Mouse (Mus musculus) layer of hippocampus, postnatal 36 days (tissue): ENCODE data around the gene Ptch1. TPM values are rescaled to one million over a fixed set of nuclear protein-coding genes. Genes with fewer than 3 reads are reported as not detected.

Experiments used
- DNase-seq, 2 experiments: peaks; one replicate each; pipeline ENCODE4 v3.0.0; 2022
- total RNA-seq, 2 experiments: library from RNA; stranded (reverse); gene quantifications; 2 replicates each; pipeline ENCODE4 v1.2.3; 2021

The Ptch1 gene
- 10 to 100 TPM; 41.0 to 49.1 TPM for total RNA-seq

DNA sequence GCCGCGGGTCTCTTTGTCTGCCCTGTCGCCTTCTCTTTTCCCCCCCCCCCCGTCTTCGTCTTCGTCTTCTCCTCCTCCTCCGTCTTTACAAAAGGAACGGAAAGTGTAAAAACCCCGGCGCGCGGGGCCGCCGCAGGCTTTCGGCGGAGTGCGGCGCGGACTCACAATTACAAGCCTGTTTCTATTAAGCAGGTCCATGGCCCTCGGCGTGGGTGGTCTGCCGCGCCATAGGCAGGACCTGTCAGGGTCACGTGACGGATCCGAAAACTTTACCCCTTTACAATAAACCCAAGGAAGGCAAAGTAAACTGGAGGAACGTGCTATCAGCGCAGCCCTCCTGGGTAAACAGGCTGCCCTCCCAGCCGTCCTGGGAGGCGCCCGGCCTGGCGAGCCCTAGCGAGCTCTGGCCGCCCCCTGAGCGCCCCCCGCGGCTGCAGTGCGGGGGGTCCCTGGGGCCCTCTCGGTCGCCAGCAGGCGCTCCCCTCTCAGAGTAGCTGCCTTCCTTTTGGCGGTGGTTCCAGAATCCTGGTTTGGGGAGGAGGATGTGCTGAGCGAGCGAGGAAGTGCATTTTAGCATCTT is at the start of gene Ptch1:
Ptch1 (minus strand) TSS at position 343 of the 580 bp plus-strand sequence.
- DNase-seq: peak; percentile 24 to 42

DNA sequence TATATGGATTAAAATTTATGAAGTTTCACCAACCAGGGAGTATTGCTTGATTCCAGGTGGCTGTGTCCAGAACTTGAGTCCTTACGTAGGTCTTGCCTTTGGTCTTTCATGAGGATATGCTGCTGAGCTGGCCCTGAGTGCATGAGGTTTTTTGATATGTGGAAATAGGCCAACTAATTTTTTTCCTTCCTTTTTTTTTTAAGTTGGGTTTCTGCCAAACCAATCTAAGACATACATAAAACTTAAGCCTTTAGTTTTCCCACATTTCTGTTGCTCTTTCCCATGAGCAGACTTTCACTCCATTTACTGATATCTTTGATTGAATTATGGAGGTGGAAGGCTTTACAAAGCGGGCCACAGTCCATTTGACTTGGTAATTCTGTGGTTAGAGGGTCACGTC is 47.9 kb upstream of the Ptch1 start:
- DNase-seq: no peak

DNA sequence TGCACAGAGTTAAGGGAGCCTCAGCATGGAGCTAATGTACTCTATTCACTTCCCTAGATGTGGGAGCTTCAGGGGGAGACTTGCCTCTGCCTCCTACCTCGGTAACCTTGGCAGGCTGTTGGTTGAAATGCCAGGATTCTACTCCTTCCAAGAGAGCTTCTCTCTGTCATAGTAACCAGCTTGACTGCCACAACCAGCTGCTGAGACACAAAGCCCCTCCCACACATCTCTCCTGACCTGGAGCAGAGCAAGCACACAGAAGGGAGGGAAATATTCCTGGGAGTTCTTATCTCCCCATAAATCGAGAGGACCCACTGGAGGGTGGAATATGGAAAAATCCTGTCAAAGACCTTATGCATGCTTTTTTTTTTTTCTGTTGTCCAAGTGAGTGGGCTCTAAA is 39.8 kb upstream of the Ptch1 start:
- DNase-seq: no peak

DNA sequence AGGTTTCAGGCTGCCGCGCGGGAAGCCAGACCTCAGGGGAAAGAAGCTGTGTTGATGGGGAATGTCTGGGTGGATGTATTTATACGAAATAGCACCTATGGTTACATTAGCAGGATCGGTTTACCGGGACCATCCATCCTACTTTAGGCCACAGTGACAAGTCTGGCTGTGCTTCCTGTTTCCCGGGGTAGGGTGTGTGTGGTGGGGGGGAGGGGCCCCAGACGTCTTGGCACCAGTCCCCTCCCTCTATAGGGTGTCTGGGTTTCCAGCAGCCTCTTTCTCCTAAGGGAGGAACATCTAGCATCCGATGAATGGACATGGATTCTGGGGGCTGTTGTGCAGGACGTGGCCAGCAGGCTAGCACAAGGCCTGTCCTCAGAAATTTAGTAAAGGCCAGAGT is 36.3 kb upstream of the Ptch1 start:
- DNase-seq: no peak

DNA sequence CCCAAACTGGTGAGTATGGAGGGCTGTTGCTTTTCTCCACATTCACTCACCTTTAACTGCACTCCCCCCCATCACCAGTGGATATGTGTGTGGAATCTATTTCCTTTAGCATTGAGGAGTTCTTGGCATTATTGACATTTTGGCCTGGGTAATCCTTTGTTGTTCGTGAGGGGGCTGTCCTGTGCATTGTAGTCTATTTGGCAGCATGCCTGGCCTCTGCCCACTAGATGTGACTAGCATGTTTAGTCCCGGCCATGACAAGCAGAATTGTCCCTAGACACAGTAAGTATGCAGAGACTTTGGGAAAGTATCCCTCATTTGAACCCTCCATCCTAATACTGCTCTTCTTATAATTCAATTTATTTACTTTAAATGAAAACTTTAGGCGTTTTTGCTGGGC is 24.2 kb upstream of the Ptch1 start:
- no peak for DNase-seq

DNA sequence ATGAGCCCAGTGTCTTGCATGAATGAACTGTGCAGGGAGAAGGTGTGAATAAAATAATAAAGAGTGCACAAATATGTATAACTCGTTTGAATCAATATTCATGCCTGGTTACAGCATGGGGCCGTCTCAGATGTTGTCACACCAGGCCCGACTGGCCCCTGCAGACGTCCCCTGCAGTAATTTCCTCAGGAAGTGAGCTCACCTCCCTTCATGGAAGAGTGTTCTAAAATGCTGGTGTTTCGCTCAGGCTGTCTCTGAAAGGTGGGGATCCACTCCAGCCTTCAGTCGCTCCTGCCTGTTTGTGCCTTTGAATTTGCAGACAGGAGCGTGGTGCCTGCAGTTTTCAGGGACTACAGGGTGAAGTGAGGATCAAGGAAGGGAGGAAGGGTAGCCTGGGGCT is 22.5 kb upstream of the Ptch1 start:
- no peak for DNase-seq

DNA sequence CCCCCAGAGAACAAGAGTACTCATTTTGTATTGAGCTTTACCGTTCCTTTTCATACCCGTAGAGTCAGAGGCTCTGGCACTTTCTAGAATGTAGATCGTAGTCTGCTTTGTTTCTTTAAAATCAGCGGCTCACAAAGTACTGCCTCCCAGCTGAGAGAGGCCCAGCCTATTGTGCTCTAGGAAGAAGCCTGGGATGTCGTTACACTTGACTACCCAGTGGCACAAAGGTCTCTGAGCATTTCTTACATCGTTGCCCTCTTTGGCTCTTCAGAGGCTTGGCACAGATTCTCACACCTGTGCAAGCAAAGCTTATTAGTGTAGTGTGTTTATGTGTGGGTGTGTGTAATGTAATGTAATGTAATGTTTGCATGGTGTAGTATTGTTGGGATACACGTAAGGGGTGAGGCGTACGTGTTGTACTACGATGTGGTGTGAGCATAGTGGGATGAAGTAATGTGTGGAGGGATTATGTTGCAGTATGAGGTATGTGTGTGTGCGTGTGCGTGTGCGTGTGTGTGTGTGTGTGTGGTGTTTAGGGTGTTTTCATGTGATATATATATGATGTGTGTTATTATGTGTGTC is 20.2 kb upstream of the Ptch1 start:
- no peak for DNase-seq

DNA sequence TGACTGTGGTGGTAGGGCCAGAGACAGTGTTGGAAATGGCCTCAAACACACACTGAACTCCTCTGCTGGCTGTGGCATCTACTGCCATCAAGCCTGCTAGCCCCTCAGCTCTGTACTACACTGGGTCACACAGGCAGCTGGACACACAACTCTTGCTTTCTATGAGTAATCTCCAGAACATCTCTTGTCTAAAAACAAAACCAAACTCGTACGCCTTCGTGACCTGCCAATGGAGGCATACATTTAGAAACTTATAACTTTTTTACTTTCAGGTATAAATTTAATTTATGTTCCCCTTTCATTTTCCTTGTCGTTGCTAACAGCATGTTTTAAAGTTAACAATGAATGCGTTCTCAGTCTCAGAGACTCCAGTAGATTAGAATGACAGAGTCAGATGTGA is 19.4 kb upstream of the Ptch1 start:
- no peak for DNase-seq

DNA sequence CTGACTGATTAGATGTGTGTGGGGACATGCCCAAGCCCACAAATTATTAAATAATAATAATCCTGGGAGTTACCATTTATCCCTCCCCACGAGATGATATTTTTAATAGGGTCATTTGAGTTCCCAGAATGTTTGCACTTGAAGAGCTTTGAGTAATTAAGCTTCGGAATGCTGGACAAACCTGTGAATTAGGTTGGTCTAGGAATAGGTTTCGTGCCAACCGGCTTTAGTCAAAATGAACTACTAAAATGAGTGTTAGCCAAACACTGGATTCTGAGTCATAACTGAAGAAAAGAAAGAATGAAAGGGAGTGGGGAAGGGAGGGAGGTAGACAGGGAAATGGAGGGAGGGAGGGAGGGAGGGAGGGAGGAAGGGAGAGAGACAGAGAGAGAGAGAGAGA is 1.2 kb upstream of the Ptch1 start:
- no peak for DNase-seq

DNA sequence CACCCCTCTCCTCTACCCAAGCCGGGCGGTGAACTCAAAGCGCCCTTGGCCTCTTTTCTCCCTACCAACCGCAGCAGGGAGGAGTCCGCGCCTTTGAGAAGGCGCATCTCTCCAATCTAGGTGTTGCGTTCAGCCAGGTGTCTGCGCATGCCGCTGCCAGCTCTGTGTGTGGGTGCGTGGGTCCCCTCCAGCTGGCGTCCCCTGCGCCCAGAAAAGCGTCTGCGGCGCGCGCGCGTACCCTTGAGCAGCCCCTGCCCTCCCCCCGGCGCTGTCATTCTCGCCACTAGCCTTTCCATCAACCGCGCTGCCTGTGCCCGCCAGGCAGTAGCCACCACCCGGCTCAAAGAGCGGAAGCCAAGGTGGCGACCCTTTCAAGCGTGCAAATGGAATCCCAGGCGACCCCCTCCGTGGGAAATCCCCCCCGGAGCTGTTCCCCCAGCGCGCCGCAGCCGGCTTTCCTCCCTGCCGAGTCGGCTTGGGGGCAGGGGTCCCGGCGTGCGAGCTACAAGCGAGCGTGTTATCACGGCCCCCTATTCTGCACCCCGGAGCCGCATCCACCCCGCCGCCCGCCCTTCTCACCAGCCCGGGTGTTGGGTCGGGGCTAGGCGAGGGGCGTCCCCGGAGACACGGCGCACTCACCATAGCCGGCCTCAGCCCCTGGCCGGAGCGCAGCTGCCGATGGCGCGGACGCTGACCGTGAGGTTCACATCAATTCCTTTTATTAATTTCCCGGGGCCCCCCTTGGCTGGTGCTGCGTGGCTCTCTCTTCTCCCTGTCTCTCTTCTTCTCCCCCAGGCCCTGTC is 744 bp downstream of the Ptch1 start:
- peak; percentile 48 for DNase-seq

DNA sequence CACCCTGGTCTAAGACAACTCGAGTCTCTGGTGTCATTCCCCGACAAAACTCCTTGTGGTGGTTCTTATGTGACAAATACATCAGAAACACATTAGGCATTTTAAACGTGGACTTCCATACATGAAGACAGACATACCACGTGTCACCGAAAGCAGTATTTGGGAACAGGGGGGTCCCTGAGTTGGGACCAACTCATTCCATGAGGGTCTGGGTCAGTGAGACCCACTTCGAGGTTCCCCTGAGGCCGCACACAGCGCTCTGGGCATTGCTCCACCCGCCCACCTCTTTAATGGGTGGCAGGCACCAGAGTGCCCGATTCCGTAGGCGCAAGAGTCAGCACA is 1.3 kb downstream of the Ptch1 start:
- DNase-seq: no peak

DNA sequence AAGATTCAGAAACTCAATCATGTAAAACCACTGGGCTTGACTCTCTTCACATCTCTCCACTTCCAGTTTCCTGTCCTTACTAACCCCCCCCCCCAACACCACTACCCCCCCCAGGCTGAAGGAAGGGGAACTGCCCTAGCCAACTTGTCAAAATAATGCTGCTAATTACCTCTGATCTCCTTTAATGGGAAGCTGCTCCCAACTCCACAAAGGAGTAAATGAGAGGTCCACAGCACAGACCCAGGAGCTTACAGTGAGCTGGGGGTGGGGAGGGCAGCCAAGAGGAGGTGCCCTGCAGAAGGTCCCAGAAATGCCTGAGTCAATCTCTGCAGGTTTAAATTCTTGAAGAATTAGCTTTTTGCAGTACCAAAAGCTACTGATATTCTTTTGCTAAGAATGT is 2.9 kb downstream of the Ptch1 start:
- DNase-seq: no peak

DNA sequence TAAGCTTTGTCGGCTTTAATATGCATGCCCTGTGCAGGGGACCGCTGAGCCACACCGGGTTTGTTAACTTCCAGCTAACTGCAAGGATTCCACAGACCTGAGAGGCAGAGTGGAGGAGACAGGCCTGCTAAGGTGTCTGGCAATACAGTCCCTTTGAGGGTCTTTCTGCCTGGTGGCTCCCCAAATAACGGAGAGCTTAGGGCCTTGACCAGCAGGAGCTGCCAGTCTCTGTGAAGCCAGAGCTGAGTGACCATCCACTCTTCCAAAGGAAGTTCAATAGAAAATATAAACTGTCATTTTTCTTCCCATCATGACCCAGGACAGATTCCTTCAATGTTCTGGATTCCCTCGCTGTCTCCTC is 4.0 kb downstream of the Ptch1 start:
- DNase-seq: no peak

DNA sequence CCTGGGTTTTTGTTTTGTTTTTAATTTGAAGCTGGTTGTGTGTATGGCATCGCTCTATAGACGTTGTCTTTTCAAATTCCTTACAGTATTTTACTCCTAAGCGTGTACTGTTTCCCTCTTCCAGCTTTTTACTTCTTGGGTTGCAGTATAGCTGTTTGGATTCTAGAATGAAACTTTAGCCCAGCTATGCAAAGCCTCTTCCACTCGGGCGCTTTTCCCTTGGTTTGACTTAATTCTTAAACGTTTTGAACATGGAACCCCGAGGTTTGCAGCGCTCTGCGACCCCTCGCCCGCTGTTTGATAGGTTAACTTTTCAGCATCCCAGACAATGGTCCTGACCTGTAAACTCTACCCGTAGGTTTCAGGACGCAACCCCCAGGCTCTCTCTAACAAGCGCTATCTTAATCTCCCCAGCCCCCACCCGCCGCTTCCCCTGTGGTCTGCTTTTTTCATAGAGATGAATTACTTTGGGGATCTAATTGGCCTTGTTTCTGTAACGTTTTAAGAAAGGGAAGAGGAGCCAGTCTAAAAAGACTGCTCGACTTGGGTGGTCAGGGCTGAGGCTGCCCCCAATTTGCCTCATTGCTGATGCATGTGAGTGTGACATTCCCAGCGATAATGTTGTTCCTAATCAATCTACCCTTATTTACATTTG is 4.5 kb downstream of the Ptch1 start:
- no peak for DNase-seq

DNA sequence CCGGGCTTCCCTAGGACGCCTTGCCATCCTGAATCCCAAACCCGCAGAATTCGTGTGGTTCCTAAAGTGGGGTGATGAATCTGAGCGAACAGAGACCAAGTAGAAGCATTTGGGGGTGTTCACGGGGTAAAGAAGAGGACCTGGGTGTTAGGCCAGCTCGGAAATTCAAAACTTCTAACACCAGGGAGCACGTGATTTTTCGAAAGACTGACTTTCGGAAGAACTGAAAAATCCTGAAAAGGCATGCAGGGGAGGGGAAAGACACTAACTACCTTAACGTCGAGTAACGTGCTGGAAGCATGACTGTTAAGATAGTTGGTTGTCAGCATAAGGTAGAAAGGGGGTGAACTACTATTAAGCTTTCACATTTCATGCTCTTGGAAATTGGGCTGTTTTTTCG is 5.1 kb downstream of the Ptch1 start:
- no peak for DNase-seq

DNA sequence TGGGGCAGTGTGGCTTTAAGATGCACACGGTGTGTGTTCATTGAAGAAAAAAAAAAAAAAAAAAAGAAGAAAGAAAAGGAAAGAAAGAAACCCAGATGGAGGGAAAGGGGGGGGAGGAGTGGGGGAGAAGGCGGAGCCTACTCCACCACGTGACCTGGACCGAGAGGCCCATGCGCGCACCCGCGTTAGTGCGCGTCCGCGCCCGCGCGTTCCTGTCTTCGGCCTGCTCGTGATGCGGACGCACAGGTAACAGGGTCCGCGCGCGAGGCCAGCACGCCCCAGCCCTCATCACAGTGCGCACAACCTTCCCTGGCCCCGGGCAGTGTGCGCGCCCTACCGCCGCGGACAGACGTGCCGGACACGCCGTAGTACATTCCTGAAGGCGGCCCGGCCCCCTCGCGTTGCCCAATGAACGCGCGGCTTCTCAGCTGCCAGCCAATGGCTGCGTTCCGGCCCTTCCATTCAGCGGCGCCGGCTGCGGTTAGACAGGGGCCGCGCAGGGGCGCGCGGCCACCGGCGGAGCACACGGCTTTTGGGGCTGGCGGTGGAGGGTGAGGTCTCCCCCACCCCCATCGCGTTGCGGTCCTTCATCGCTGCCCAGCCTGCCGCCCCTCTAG is 5.6 kb downstream of the Ptch1 start:
- DNase-seq: peak; percentile 93

DNA sequence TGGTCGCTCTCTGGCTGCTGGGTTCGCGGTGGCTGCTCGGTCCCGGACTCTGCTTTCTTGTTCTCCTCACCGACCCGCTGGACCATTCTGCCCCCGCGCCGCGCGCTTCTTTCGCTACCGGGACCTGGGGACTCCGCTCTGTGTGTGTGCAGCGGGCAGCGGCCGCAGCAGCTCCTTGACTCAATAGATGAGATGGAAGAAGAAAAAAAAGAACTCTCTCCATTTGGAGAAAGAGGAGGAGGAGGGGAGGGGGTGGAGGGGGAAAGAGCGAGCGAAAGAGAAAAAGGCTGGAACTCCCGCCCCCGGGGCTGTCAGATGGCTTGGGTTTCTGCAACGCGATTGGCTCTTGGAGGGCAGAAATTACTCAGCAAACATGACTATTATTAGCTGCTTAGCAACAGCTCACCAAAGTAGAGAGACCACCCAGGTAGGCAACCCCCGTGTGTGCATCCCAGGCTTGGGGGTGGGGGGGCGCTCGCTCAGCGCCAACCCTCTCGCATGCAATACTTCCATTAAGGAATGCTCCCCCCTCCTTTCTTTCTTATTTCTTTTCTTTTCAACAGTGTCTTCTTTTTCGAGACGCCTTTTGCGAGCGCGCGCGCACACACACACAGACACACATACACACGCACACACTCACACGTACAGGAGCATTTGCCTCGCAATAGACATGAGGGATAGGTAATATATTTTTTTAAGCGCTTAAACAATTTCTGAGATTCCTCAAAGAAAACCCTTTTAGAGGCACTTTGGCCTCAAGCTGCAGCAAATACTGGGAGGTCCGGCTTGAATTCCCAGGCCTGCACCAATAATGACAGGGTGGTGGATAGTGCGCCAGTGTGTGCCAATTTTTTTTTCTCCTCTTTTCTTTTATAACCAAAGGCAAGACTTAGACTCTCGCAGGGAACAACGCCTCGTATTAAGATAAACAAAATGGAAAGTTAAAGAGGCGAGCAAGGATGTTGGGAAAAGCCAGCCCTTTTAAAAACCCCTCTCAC is 7.1 kb downstream of the Ptch1 start:
- peak; percentile 85 to 87 for DNase-seq

DNA sequence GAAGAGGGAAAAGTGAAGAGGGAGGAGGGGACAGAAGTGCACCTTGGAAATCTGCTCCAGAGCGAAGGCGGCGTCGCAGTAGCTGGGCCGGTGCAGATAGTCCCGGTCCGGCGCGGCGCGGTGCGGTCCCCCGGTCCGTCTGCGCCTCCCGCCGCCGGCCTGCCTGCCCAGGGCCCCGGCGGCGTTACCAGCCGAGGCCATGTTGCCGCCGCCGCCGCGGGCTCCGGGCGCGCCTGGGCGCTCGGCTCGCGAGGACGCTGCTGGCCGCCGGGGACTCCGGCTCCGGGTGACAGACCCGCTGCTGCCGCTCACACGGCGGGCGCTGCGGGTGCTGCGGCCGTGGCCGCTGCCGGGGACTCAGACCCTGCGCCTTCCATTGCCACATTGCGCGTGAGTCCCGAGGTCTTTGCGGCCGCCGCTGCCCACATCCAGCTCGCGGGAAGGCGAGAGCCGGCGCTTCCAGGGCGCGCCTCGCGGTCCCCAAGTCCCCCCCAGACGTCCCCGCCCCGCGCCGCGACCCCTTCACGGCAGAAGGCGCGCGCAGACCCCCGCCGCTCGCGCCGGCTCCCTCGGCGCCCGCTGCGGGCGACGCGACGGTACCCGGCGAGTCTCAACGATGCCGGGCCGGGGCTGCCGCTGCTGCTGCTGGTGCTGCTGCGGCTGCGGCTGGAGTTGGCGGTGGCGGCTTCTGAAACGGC is 7.9 kb downstream of the Ptch1 start:
- DNase-seq: peak; percentile 35 to 41

DNA sequence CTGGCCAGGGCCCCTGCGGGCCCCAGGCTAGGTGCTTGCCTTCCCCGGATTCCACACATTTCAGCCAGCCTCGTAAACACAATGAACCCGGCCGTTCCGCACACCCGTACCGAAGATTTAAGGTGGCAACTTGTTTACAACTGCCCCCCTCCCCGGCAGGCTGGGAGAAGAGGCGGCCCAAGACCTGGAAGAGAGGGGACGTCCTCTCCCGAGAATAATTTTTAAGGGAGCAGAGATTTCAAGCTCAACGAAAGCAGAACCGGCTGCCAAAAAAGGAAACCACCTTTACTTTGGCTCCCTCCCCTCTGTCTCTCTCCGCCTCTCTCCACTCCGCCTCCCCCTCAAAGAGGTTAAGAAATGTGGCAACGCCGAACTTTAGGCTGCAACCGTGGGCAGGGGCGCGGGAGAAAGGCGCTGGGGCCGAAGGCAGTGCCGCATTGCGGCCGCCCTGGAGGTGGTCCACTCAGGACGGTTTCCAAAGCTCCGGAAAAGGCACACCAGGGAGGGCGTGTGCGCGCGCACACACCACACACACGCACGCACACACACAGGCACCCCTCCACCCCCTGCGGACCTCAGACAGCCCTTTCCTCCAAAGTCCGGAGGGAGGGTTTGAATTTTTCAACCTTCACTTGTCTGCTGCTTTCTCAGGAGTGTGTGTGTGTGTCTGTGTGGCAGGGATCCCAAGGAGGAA is 8.6 kb downstream of the Ptch1 start:
- DNase-seq: peak; percentile 70 to 75

DNA sequence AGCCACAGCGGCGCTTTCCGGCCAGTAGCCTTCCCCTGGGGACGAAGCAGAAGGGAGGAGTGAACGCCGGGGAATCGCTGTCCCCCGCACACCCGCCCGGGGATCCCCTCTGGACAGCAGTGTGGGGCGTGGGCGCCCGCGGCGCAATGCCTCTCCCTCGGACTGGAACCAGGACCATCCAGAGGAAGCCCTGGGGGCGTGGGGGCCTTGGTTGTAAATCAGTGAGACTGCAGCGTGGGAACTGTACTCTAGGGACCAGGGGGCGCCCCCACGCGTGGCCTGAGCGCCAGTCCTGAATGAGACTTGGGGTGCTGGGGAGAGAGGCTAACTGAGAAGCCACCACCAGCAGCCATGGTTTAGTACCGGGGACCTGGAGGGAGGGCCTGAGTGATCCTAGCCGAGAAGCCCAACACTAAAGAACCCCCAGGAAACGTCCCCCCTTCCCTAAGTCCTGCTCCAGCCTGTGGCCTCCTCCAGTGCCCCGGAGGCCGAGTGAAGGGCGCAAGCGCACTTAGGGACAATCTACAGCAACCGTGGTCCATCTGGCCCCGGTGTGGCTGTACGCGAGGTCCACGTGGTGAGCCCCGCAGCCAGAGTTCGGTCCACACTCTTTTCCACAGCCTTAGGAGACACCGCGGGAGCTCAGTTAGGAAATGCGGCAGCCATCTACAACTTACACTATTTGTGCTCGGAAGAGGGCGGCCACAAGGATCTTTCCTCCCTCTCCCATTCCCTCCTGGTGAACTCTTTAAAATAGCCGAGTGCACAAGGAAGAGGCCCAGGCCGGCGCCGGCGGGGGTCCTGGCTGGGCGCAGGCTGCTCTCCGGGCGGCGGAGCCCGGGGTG is 9.4 kb downstream of the Ptch1 start:
- peak; percentile 41 to 46 for DNase-seq
